ENCODE assay signal across 8 mouse cellular contexts in the genomic region with DNA sequence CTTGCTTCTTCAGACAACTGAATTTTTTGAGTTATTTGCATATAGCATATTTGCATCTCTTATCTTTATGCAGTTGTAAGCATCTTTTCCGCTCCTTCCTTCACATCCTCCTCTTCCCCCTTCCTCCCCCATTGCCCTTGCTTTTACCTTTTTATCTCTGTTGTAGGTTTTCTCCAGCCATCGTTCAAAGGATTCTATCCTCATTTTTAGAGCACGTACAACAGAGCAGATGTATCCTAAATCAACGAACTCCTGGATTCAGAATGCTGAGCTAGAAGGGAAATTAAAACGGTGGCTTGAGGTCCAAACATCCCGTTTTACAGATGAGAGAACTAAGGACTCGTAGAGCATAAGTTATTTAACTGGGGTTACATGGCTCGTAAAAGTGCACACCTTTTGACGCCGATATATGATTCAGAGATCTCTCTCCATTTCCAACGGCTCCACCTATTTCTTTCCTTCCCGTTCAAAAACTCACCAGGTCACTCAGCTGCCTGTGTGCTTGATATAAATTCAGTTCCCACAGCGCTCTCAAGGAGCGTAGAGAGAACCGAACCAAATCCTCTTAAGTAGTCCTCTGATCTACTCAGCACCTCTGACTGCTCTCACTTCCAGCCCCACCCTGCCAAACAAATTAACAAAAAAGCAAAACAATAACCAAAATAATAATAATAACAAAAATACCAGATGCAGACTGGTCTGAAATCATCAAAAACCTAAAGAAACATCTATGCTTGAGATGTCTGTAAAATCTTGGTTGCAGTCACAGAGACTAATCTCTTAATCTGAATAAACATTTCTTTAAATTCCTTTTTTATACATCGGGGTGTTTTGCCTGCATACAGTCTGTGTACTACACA. TPM values are rescaled to one million over a fixed set of nuclear protein-coding genes. Genes with fewer than 3 reads are reported as not detected.
DNase-seq lines count a peak whose midpoint lies in the region; ATAC-seq and TF ChIP-seq lines count a peak whose summit lies in the region.

No protein-coding gene starts in this region.

- H3K4me3 ChIP-seq in gastrocnemius, adult 2 months, result peak overlapping the region; percentile 95
- peak overlapping the region; percentile 99 for H3K4me3 ChIP-seq in forebrain, embryonic 13.5 days
- H3K4me3 ChIP-seq in liver, embryonic 14.5 days (ENCODE audit: insufficient read depth in 1 of 2, low read depth in 2 of 2, low read length in 2 of 2), result peak overlapping the region in 1 of 2 experiments; percentile 90; a peak in 3 of 4 replicates

- no peaks in the 10 kb centered on the region for H3K27me3 ChIP-seq in forebrain, embryonic 13.5 days
- H3K27me3 ChIP-seq in liver, embryonic 14.5 days (ENCODE audit: control insufficient read depth, insufficient read depth, low read length), result no peaks in the 10 kb centered on the region

- peak overlapping the region; percentile 97 for H3K27ac ChIP-seq in gastrocnemius, adult 2 months
- peak overlapping the region; percentile 96 for H3K27ac ChIP-seq in forebrain, embryonic 13.5 days
- H3K27ac ChIP-seq in liver, embryonic 14.5 days, result no peak overlapping the region

- H3K9ac ChIP-seq in forebrain, embryonic 13.5 days, result peak overlapping the region; percentile 99
- peak overlapping the region; percentile 81; the same call in 1 of the 2 replicates for H3K9ac ChIP-seq in liver, embryonic 14.5 days (replicated peaks)

- no peak for DNase-seq in gastrocnemius, adult 2 months
- no peak for DNase-seq in gastrocnemius, postnatal 4 days (ENCODE audit: low spot score in 2 of 2)
- peak; percentile 44 for DNase-seq in CD4-positive, CD25-positive, alpha-beta regulatory T cell, adult 2 months (ENCODE audit: low read depth, low spot score)
- no peak for DNase-seq in liver, embryonic 14.5 days (ENCODE audit: low read depth in 3 of 3, low spot score in 3 of 3)
- no peak for DNase-seq in urinary bladder, adult 2 months (ENCODE audit: low spot score)
- no peak for DNase-seq in adrenal gland, postnatal 36 days
- no peak for DNase-seq in right cerebral cortex, postnatal 10 days (ENCODE audit: low spot score in 2 of 2)

- H3K36me3 ChIP-seq in forebrain, embryonic 13.5 days (ENCODE audit: poor library complexity, severe bottlenecking), result no peaks in the 10 kb centered on the region
- H3K36me3 ChIP-seq in liver, embryonic 14.5 days (replicated peaks; ENCODE audit: control insufficient read depth, insufficient read depth, low read depth), result no peaks in the 10 kb centered on the region

- no peak for TF ChIP-seq EP300 in liver, embryonic 14.5 days (IDR thresholded peaks at IDR 0.05; ENCODE audit: low read depth)

- H3K4me2 ChIP-seq in forebrain, embryonic 13.5 days, result peak overlapping the region; percentile 64
- H3K4me2 ChIP-seq in liver, embryonic 14.5 days (ENCODE audit: low read depth), result peak overlapping the region; percentile 73

- intact Hi-C loops in gastrocnemius, adult 2 months (cut with DNase I), result loop anchor here (10.0 kb wide), 1 partner anchor 313 kb away; the partner anchor contains the start of gene Cct2

- 15% methylated on average over 16 of the region's 16 CpGs for WGBS in forebrain, embryonic 13.5 days
- WGBS in liver, embryonic 14.5 days (ENCODE audit: insufficient replicate concordance), result 25% methylated on average over 16 of the region's 16 CpGs

- TF ChIP-seq CTCF in gastrocnemius, adult 2 months (IDR thresholded peaks at IDR 0.05), result no peak
- no peak for TF ChIP-seq CTCF in liver, embryonic 14.5 days (IDR thresholded peaks at IDR 0.05; ENCODE audit: low read depth)

- peaks cover 22% of the 10 kb centered on the region for H3K4me1 ChIP-seq in forebrain, embryonic 13.5 days
- peaks cover 13% of the 10 kb centered on the region in 2 experiments for H3K4me1 ChIP-seq in liver, embryonic 14.5 days (replicated peaks; ENCODE audit: control insufficient read depth in 2 of 2, insufficient read depth in 2 of 2, low read length in 1 of 2)

- H3K9me3 ChIP-seq in forebrain, embryonic 13.5 days (replicated peaks), result no peaks in the 10 kb centered on the region
- H3K9me3 ChIP-seq in liver, embryonic 14.5 days (ENCODE audit: control insufficient read depth, low read length), result no peaks in the 10 kb centered on the region

- no peak for ATAC-seq in forebrain, embryonic 13.5 days
- ATAC-seq in liver, embryonic 14.5 days (ENCODE audit: insufficient read depth), result no peak

RNA-seq across cellular contexts. Expression of gene Cpsf6, which starts 2.2 kb away (rescaled TPM):
- 10 to 100 TPM; 21.8 to 26.0 TPM for total RNA-seq in gastrocnemius, adult 2 months (2021)
- total RNA-seq in gastrocnemius, postnatal 4 days (2021), result 10 to 100 TPM; 64.2 to 73.4 TPM
- polyA plus RNA-seq in forebrain, embryonic 13.5 days (2015; fragmentation: Nextera tagmentation; extraction: Ambion mirVana), result 242 and 248 TPM in 2 replicates
- 22.8 and 27.5 TPM in 2 replicates for polyA plus RNA-seq in liver, embryonic 14.5 days (2012; rRNA removed)
- 51.7 and 54.5 TPM in 2 replicates for polyA plus RNA-seq in liver, embryonic 14.5 days (2014; fragmentation: Nextera tagmentation; extraction: Ambion mirVana)
- 35.9 and 43.5 TPM in 2 replicates for polyA plus RNA-seq in urinary bladder, adult 2 months (2012; rRNA removed)
- 10 to 100 TPM; 61.3 to 77.6 TPM for total RNA-seq in adrenal gland, postnatal 36 days (2021)
